Mouse (Mus musculus): ENCODE data around the gene Olfr1152.

Olfr1152 gene

DNA sequence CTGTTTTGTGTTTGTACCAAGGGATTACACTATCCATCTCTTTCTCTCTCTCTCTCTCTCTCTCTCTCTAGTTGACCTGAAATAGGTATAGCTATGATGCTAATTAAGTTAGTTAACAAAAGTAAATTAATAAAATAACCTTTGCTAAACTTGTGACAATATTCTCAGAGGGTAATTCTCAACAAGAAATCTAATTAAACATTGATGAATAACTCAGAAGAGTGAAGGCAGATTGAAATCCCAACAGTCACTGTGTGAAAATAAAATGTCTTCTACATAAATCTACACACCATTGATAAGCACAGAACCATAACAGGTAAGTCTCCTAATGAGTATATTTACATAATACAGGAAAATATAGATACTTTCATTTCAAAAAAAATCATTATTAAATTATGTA, at the start of gene Olfr1152:
Gene Olfr1152 (plus strand): TSS at position 301 of the 400 bp plus-strand sequence.
- no peak for DNase-seq

DNA sequence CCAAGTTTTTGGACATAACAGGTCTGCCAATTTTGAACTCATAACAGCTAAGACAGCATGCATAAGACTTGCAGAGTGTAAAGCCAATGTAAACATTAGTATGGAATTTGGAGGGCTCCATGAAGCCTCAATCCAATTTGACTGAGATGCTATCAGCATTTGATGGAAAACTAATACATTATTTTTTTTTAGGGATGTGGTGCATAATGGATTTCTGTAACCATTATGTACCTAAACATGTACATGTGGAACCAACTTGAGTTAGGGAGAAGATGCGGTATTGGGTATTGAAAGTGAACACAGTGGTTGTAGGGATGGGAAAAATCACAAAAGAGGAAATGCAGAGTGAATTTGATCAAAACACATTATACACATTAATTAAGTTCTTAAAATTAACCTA, 36.1 kb upstream of the Olfr1152 start, which contains the start of gene Olfr1148:
Gene Olfr1148 (plus strand): TSS at position 301 of the 400 bp plus-strand sequence.
- no peak for DNase-seq

DNA sequence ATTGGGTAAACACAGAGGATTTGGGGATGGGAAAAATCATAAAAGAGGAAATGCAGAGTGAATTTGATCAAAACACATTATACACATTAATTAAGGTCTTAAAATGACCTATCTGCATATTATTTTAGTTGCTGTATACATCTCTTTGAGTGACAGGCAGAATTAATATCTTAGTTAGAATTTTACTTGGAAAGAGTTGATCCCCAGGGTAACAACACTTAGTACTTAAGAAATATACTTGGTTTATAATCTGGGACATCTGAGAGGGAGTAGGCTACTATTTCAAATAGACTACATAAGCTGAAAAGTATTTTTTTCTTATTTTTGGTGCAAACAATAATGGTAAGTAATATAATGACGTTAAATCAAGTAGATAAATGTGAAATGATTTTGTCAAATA, 22.6 kb upstream of the Olfr1152 start, which contains the start of gene Olfr1150-ps1:
Gene Olfr1150-ps1 (plus strand): TSS at position 301 of the 400 bp plus-strand sequence.
- DNase-seq = no peak

DNA sequence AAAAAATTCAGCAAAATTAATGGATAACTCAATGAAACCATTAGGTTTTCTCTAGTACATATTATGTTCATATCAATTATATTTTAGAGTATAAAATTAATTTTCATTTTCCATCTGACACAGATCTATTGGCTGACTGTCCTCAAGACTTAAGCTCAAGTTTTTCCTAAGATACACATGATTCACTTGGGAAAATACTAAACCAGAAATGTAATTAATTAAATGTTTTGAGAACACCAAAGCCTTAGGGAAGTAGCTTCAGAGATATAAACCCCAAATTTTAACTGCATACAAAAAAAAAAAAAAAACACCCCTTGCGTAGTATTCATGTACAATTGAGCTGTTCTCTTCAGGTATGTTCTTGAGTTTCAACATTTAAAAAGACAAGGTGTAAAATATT, 10.7 kb upstream of the Olfr1152 start, which contains the start of gene Olfr1151:
Gene Olfr1151 (plus strand): TSS at position 301 of the 400 bp plus-strand sequence.
- no peak for DNase-seq

- DNase-seq = no peak
These were observed 28.4 kb downstream of the Olfr1152 start, which contains the start of gene Olfr1153 for GRCm38 (mm10) chr2:87894662-87895061. Gene Olfr1153, plus strand, starts transcription at chr2:87894962.

GRCm38 (mm10) chr2:87905066-87905465, 38.8 kb downstream of the Olfr1152 start, which contains the start of gene Olfr1154:
Gene Olfr1154, minus strand, starts transcription at chr2:87905166.
- no peak for DNase-seq

Measured in thymus, postnatal 4 days (tissue).